ENCODE assay signal across 7 mouse cellular contexts in genomic region chr11:103080323-103081091, GRCm38 (mm10). TPM values are rescaled to one million over a fixed set of nuclear protein-coding genes. Genes with fewer than 3 reads are reported as not detected.
DNase-seq lines count a peak whose midpoint lies in the region; ATAC-seq and TF ChIP-seq lines count a peak whose summit lies in the region.

No protein-coding gene starts in this region.

- H3K4me1 ChIP-seq in embryonic facial prominence, embryonic 12.5 days = peaks cover 8% of the 10 kb centered on the region
- H3K4me1 ChIP-seq in hindbrain, postnatal 0 days (ENCODE audit: insufficient read depth, low read length) = no peaks in the 10 kb centered on the region
- peaks cover 14% of the 10 kb centered on the region for H3K4me1 ChIP-seq in midbrain, embryonic 15.5 days

- no peak overlapping the region for H3K27ac ChIP-seq in embryonic facial prominence, embryonic 12.5 days
- no peak overlapping the region for H3K27ac ChIP-seq in hindbrain, postnatal 0 days
- no peak overlapping the region for H3K27ac ChIP-seq in midbrain, embryonic 15.5 days

- H3K4me2 ChIP-seq in embryonic facial prominence, embryonic 12.5 days (replicated peaks) = peak overlapping the region; percentile 57
- peak overlapping the region; percentile 39 for H3K4me2 ChIP-seq in hindbrain, postnatal 0 days (ENCODE audit: low read depth, low read length)
- H3K4me2 ChIP-seq in midbrain, embryonic 15.5 days = peak overlapping the region; percentile 57

- peaks cover 42% of the 10 kb centered on the region for H3K27me3 ChIP-seq in embryonic facial prominence, embryonic 12.5 days
- 0 out of 2 replicates have a peak, but pooled peaks cover 6% of the 10 kb centered on the region for H3K27me3 ChIP-seq in hindbrain, postnatal 0 days (ENCODE audit: insufficient read depth, low read length)
- H3K27me3 ChIP-seq in midbrain, embryonic 15.5 days (replicated peaks) = peaks cover 37% of the 10 kb centered on the region

- 2% methylated on average over 43 of the region's 43 CpGs for WGBS in embryonic facial prominence, embryonic 12.5 days
- 2% methylated on average over 43 of the region's 43 CpGs for WGBS in hindbrain, postnatal 0 days
- 2% methylated on average over 43 of the region's 43 CpGs for WGBS in midbrain, embryonic 15.5 days

- peak; percentile 19 for DNase-seq in ovary, postnatal 36 days (ENCODE audit: low spot score)
- no peak for DNase-seq in ovary, postnatal 14 days (ENCODE audit: low spot score)
- DNase-seq in hindbrain, postnatal 0 days (ENCODE audit: low spot score) = peak; percentile 39
- no peak for DNase-seq in layer of hippocampus, adult 11-12 months (ENCODE audit: low spot score)

- peak overlapping the region; percentile 27 for H3K4me3 ChIP-seq in embryonic facial prominence, embryonic 12.5 days
- 0 out of 2 replicates have a peak overlapping the region, but pooled peaks have one; percentile 4 for H3K4me3 ChIP-seq in hindbrain, postnatal 0 days (ENCODE audit: low read length)
- peak overlapping the region; percentile 30 for H3K4me3 ChIP-seq in midbrain, embryonic 15.5 days

- no peak for ATAC-seq in embryonic facial prominence, embryonic 12.5 days (ENCODE audit: insufficient number of reproducible peaks, insufficient read depth, low FRiP score, low TSS enrichment)
- peak; percentile 62 for ATAC-seq in hindbrain, postnatal 0 days
- ATAC-seq in midbrain, embryonic 15.5 days (replicated peaks) = peak; percentile 65; the same call in 1 of the 2 replicates
- no peak for ATAC-seq in activated CD4-positive, CD25-positive, alpha-beta regulatory T cell, adult 4 months

- H3K9ac ChIP-seq in embryonic facial prominence, embryonic 12.5 days = peak overlapping the region; percentile 27
- 0 out of 2 replicates have a peak overlapping the region, but pooled peaks have one; percentile 6 for H3K9ac ChIP-seq in hindbrain, postnatal 0 days (replicated peaks; ENCODE audit: low read length)
- H3K9ac ChIP-seq in midbrain, embryonic 15.5 days = peak overlapping the region; percentile 29; the same call in 1 of the 2 replicates

- no peaks in the 10 kb centered on the region for H3K36me3 ChIP-seq in embryonic facial prominence, embryonic 12.5 days
- no peaks in the 10 kb centered on the region for H3K36me3 ChIP-seq in hindbrain, postnatal 0 days (ENCODE audit: insufficient read depth, low read length)
- H3K36me3 ChIP-seq in midbrain, embryonic 15.5 days (replicated peaks) = no peaks in the 10 kb centered on the region

- TF ChIP-seq CTCF in hindbrain, postnatal 0 days (IDR thresholded peaks at IDR 0.05; ENCODE audit: low read depth) = peak; percentile 39

- H3K9me3 ChIP-seq in embryonic facial prominence, embryonic 12.5 days = no peaks in the 10 kb centered on the region
- no peaks in the 10 kb centered on the region for H3K9me3 ChIP-seq in hindbrain, postnatal 0 days (ENCODE audit: low read length)
- H3K9me3 ChIP-seq in midbrain, embryonic 15.5 days = no peaks in the 10 kb centered on the region; the same call in 1 of the 2 replicates

RNA-seq across cellular contexts. Expression of gene Plcd3, which starts 21.0 kb away (rescaled TPM):
- 3.9 and 4.2 TPM in 2 replicates for polyA plus RNA-seq in embryonic facial prominence, embryonic 12.5 days (2016; fragmentation: Nextera tagmentation; extraction: Ambion mirVana)
- total RNA-seq in hindbrain, postnatal 0 days (2014; rRNA removed) = 9.4 and 13.8 TPM in 2 replicates
- 3.9 and 4.8 TPM in 2 replicates for polyA plus RNA-seq in hindbrain, postnatal 0 days (2015; fragmentation: Nextera tagmentation; extraction: Ambion mirVana)
- polyA plus RNA-seq in midbrain, embryonic 15.5 days (2015; fragmentation: Nextera tagmentation; extraction: Ambion mirVana) = 3.0 and 3.8 TPM in 2 replicates
- polyA plus RNA-seq in activated CD4-positive, CD25-positive, alpha-beta regulatory T cell, adult 4 months (2017; shearing (Covaris generic)) = under 1 TPM in 1 of 2 experiments, not detected in 1; 0.20 TPM

RNA-seq across cellular contexts. Expression of gene Acbd4, which starts 21.0 kb away (rescaled TPM):
- 9.7 and 11.2 TPM in 2 replicates for polyA plus RNA-seq in embryonic facial prominence, embryonic 12.5 days (2016; fragmentation: Nextera tagmentation; extraction: Ambion mirVana)
- 13.2 and 19.0 TPM in 2 replicates for total RNA-seq in hindbrain, postnatal 0 days (2014; rRNA removed)
- 18.5 and 20.8 TPM in 2 replicates for polyA plus RNA-seq in hindbrain, postnatal 0 days (2015; fragmentation: Nextera tagmentation; extraction: Ambion mirVana)
- 9.7 and 11.1 TPM in 2 replicates for polyA plus RNA-seq in midbrain, embryonic 15.5 days (2015; fragmentation: Nextera tagmentation; extraction: Ambion mirVana)
- 10 to 100 TPM; 18.4 to 24.0 TPM for polyA plus RNA-seq in activated CD4-positive, CD25-positive, alpha-beta regulatory T cell, adult 4 months (2017; shearing (Covaris generic))

RNA-seq across cellular contexts. Expression of gene Hexim1, which starts 35.5 kb away (rescaled TPM):
- polyA plus RNA-seq in embryonic facial prominence, embryonic 12.5 days (2016; fragmentation: Nextera tagmentation; extraction: Ambion mirVana) = 4.0 and 4.2 TPM in 2 replicates
- 15.1 and 15.8 TPM in 2 replicates for total RNA-seq in hindbrain, postnatal 0 days (2014; rRNA removed)
- polyA plus RNA-seq in hindbrain, postnatal 0 days (2015; fragmentation: Nextera tagmentation; extraction: Ambion mirVana) = 4.4 and 5.1 TPM in 2 replicates
- polyA plus RNA-seq in midbrain, embryonic 15.5 days (2015; fragmentation: Nextera tagmentation; extraction: Ambion mirVana) = 3.1 and 3.7 TPM in 2 replicates
- polyA plus RNA-seq in activated CD4-positive, CD25-positive, alpha-beta regulatory T cell, adult 4 months (2017; shearing (Covaris generic)) = 1 to 10 TPM; 3.4 TPM

RNA-seq across cellular contexts. Expression of gene Hexim2, which starts 51.7 kb away (rescaled TPM):
- polyA plus RNA-seq in embryonic facial prominence, embryonic 12.5 days (2016; fragmentation: Nextera tagmentation; extraction: Ambion mirVana) = 13.5 and 13.8 TPM in 2 replicates
- 28.9 and 40.4 TPM in 2 replicates for total RNA-seq in hindbrain, postnatal 0 days (2014; rRNA removed)
- polyA plus RNA-seq in hindbrain, postnatal 0 days (2015; fragmentation: Nextera tagmentation; extraction: Ambion mirVana) = 30.2 and 30.7 TPM in 2 replicates
- 27.2 and 33.4 TPM in 2 replicates for polyA plus RNA-seq in midbrain, embryonic 15.5 days (2015; fragmentation: Nextera tagmentation; extraction: Ambion mirVana)
- polyA plus RNA-seq in activated CD4-positive, CD25-positive, alpha-beta regulatory T cell, adult 4 months (2017; shearing (Covaris generic)) = 1 to 10 TPM; 2.2 to 3.6 TPM

RNA-seq across cellular contexts. Expression of gene Dcakd, which starts 52.4 kb away (rescaled TPM):
- polyA plus RNA-seq in embryonic facial prominence, embryonic 12.5 days (2016; fragmentation: Nextera tagmentation; extraction: Ambion mirVana) = 170 and 174 TPM in 2 replicates
- 176 and 187 TPM in 2 replicates for total RNA-seq in hindbrain, postnatal 0 days (2014; rRNA removed)
- 138 and 149 TPM in 2 replicates for polyA plus RNA-seq in hindbrain, postnatal 0 days (2015; fragmentation: Nextera tagmentation; extraction: Ambion mirVana)
- 182 and 184 TPM in 2 replicates for polyA plus RNA-seq in midbrain, embryonic 15.5 days (2015; fragmentation: Nextera tagmentation; extraction: Ambion mirVana)
- polyA plus RNA-seq in activated CD4-positive, CD25-positive, alpha-beta regulatory T cell, adult 4 months (2017; shearing (Covaris generic)) = 10 to 100 TPM; 23.5 to 25.6 TPM

Comparison
In these comparisons a context has a peak if more than half of its experiments do, and no peak if none do; other contexts are left out.
1. DNase-seq: peak in ovary, postnatal 36 days (single experiment) and hindbrain, postnatal 0 days (single experiment); none in ovary, postnatal 14 days (single experiment) and layer of hippocampus, adult 11-12 months (single experiment).
2. ATAC-seq: peak in hindbrain, postnatal 0 days (single experiment) and midbrain, embryonic 15.5 days (single experiment); none in embryonic facial prominence, embryonic 12.5 days (single experiment) and activated CD4-positive, CD25-positive, alpha-beta regulatory T cell, adult 4 months (single experiment).
3. Peak in every context shown above with its lines, with median percentiles within 50 percentile points of each other: H3K4me2 ChIP-seq, H3K4me3 ChIP-seq and H3K9ac ChIP-seq.